ENCODE assay signal across 17 mouse cellular contexts in genomic region chr3:129254246-129254645, GRCm38 (mm10). TPM values are rescaled to one million over a fixed set of nuclear protein-coding genes. Genes with fewer than 3 reads are reported as not detected.
DNase-seq lines count a peak whose midpoint lies in the region; ATAC-seq and TF ChIP-seq lines count a peak whose summit lies in the region.
"Had no signal": no experiment of that assay in that cellular context is flagged by ENCODE, and none has a peak within 500 bp of the region (broad histone marks: within the 10 kb centered on the region; RNA-seq: fewer than 3 reads in every experiment).

No protein-coding gene starts in this region.

- H3K4me3 ChIP-seq in forebrain, postnatal 0 days (ENCODE audit: low read depth, low read length), result no peak overlapping the region
- H3K4me3 ChIP-seq in forebrain, embryonic 10.5 days, result no peak overlapping the region
- H3K4me3 ChIP-seq: limb, embryonic 13.5 days; lung, embryonic 15.5 days; neural tube, embryonic 12.5 days had no signal

- no peaks in the 10 kb centered on the region for H3K4me1 ChIP-seq in forebrain, postnatal 0 days (ENCODE audit: insufficient read depth)
- 0 out of 2 replicates have a peak, but pooled peaks cover 5% of the 10 kb centered on the region for H3K4me1 ChIP-seq in forebrain, embryonic 10.5 days
- H3K4me1 ChIP-seq: limb, embryonic 13.5 days; lung, embryonic 15.5 days; neural tube, embryonic 12.5 days had no signal

- peak overlapping the region; percentile 10; the same call in 1 of the 2 replicates for H3K9ac ChIP-seq in forebrain, postnatal 0 days
- H3K9ac ChIP-seq: limb, embryonic 13.5 days; lung, embryonic 15.5 days; neural tube, embryonic 12.5 days had no signal

- WGBS in forebrain, postnatal 0 days, result 42% methylated on average over 10 of the region's 10 CpGs
- WGBS in forebrain, embryonic 10.5 days, result 52% methylated on average over 10 of the region's 10 CpGs

- no peaks in the 10 kb centered on the region for H3K36me3 ChIP-seq in forebrain, postnatal 0 days (ENCODE audit: insufficient read depth)
- H3K36me3 ChIP-seq in forebrain, embryonic 10.5 days (replicated peaks), result no peaks in the 10 kb centered on the region
- H3K36me3 ChIP-seq: limb, embryonic 13.5 days; lung, embryonic 15.5 days; neural tube, embryonic 12.5 days had no signal

- peak; percentile 66 for ATAC-seq in forebrain, postnatal 0 days
- ATAC-seq: Patski had no signal

- no peak for TF ChIP-seq CTCF in forebrain, postnatal 0 days (IDR thresholded peaks at IDR 0.05; ENCODE audit: low read depth)

- H3K4me2 ChIP-seq in forebrain, postnatal 0 days (ENCODE audit: low read depth), result peak overlapping the region; percentile 7; the same call in 1 of the 2 replicates
- H3K4me2 ChIP-seq: limb, embryonic 13.5 days; lung, embryonic 15.5 days; neural tube, embryonic 12.5 days had no signal

- H3K9me3 ChIP-seq in forebrain, postnatal 0 days (ENCODE audit: low read length), result no peaks in the 10 kb centered on the region
- no peaks in the 10 kb centered on the region for H3K9me3 ChIP-seq in forebrain, embryonic 10.5 days
- H3K9me3 ChIP-seq: limb, embryonic 13.5 days; lung, embryonic 15.5 days; neural tube, embryonic 12.5 days had no signal

- no peaks in the 10 kb centered on the region for H3K27me3 ChIP-seq in forebrain, postnatal 0 days (ENCODE audit: insufficient read depth, low read length)
- H3K27me3 ChIP-seq in forebrain, embryonic 10.5 days (ENCODE audit: poor library complexity, severe bottlenecking), result no peaks in the 10 kb centered on the region
- H3K27me3 ChIP-seq: lung, embryonic 15.5 days; neural tube, embryonic 12.5 days; Patski had no signal

- no peak overlapping the region for H3K27ac ChIP-seq in forebrain, postnatal 0 days (ENCODE audit: low read depth, low read length)
- H3K27ac ChIP-seq in forebrain, embryonic 10.5 days, result no peak overlapping the region
- H3K27ac ChIP-seq: limb, embryonic 13.5 days; lung, embryonic 15.5 days; neural tube, embryonic 12.5 days had no signal

- DNase-seq in forebrain, postnatal 0 days, result peak; percentile 64
- DNase-seq in forebrain, embryonic 10.5 days (ENCODE audit: extremely low spot score, low spot score), result no peak
- peak; percentile 36 to 70 for DNase-seq in layer of hippocampus, adult 18-20 months (ENCODE audit: low spot score in 2 of 2)
- DNase-seq in layer of hippocampus, adult 9-11 months, result no peak
- DNase-seq in ZHBTc4 (ENCODE audit: low read depth, low spot score), result peak; percentile 24
- DNase-seq in layer of hippocampus, postnatal 36 days, result peak; percentile 30 to 48
- no peak for DNase-seq in kidney, adult 9 months
- DNase-seq in cerebellum, adult 18-20 months, result no peak
- DNase-seq: adrenal gland, postnatal 14 days; cerebellum, adult 8-10 months; gastrocnemius, postnatal 25 days; heart, postnatal 10 days; thymus, adult 18-20 months had no signal

RNA-seq across cellular contexts. Expression of gene Pitx2, which starts 54.6 kb away (rescaled TPM):
- 2.1 and 10.5 TPM in 2 replicates for total RNA-seq in forebrain, postnatal 0 days (2014; rRNA removed)
- polyA plus RNA-seq in forebrain, postnatal 0 days (2015; fragmentation: Nextera tagmentation; extraction: Ambion mirVana), result 2.5 and 7.2 TPM in 2 replicates
- polyA plus RNA-seq in forebrain, embryonic 10.5 days (2016; fragmentation: Nextera tagmentation; extraction: Ambion mirVana), result 11.1 and 15.3 TPM in 2 replicates
- total RNA-seq in layer of hippocampus, adult 18-20 months (2021), result not detected
- not detected for total RNA-seq in layer of hippocampus, postnatal 36 days (2021)
- total RNA-seq: adrenal gland, postnatal 14 days had no signal

Comparison
In these comparisons a context has a peak if more than half of its experiments do, and no peak if none do; other contexts are left out.
1. DNase-seq: peak in forebrain, postnatal 0 days (single experiment), layer of hippocampus, adult 18-20 months (2 of 2), ZHBTc4 (single experiment) and layer of hippocampus, postnatal 36 days (2 of 2); none in forebrain, embryonic 10.5 days (single experiment), layer of hippocampus, adult 9-11 months (single experiment), kidney, adult 9 months (single experiment) and cerebellum, adult 18-20 months (0 of 2).